Mouse (Mus musculus) myocyte (in vitro differentiated cells): ENCODE measurements at regions not wholly inside any gene's neighbourhood (a gene's known extent, or its start where the extent isn't known, plus 50 kb on each side); places are given as distances from the start of the nearest gene placed in this dataset.
A peak's percentile ranks its signal among the peaks of the same experiment; 100 is the strongest.

ENCODE experiments used
- H3K27me3 ChIP-seq: one replicate; pipeline ENCODE4 v1.6.1; 2011; ENCODE audit not compliant: control insufficient read depth, insufficient read depth, insufficient read length
- H3K36me3 ChIP-seq: one replicate; pipeline ENCODE4 v1.6.1; 2011; ENCODE audit not compliant: control insufficient read depth, insufficient read depth
- H3K4me2 ChIP-seq: one replicate; pipeline ENCODE4 v1.6.1; 2011; ENCODE audit warnings: low read depth, control low read depth
- H3K4me3 ChIP-seq: one replicate; pipeline ENCODE4 v1.5.1; 2011; ENCODE audit warnings: mild to moderate bottlenecking, control low read depth, moderate library complexity
- H3K79me2 ChIP-seq: one replicate; pipeline ENCODE4 v1.6.1; 2011; ENCODE audit not compliant: control insufficient read depth, insufficient read depth
- H3ac ChIP-seq: one replicate; pipeline ENCODE4 v1.6.1; 2011; ENCODE audit not compliant: control insufficient read depth, insufficient read length
- CEBPB ChIP-seq: IDR thresholded peaks from 2 replicates; pipeline ENCODE4 v1.6.1; 2011; ENCODE audit warnings: mild to moderate bottlenecking, moderate library complexity; ENCODE audit not compliant: poor library complexity, insufficient read depth, severe bottlenecking
- E2F4 ChIP-seq: IDR thresholded peaks from one replicate; pipeline ENCODE4 v1.6.1; 2011; ENCODE audit warnings: mild to moderate bottlenecking, control low read depth, moderate library complexity; ENCODE audit not compliant: insufficient read depth
- MAX ChIP-seq: IDR thresholded peaks from one replicate; pipeline ENCODE4 v1.6.1; 2011; ENCODE audit warnings: low read depth, mild to moderate bottlenecking, control low read depth
- MYOD1 ChIP-seq, 3 experiments: IDR thresholded peaks; one replicate each; pipeline ENCODE4 v1.6.1; 2011; ENCODE audit warnings: control low read depth in 2 of 3, low read depth in 2 of 3, mild to moderate bottlenecking in 2 of 3, moderate library complexity in 1 of 3; ENCODE audit not compliant: insufficient read length in 2 of 3, control insufficient read depth in 1 of 3
- MYOG ChIP-seq, 3 experiments: IDR thresholded peaks; one replicate each; pipeline ENCODE4 v1.6.1; 2011; ENCODE audit warnings: control low read depth in 2 of 3, low read depth in 2 of 3, mild to moderate bottlenecking in 2 of 3; ENCODE audit not compliant: insufficient read length in 2 of 3, control insufficient read depth in 1 of 3, insufficient read depth in 1 of 3
- POLR2A ChIP-seq: IDR thresholded peaks from one replicate; pipeline ENCODE4 v1.6.1; 2011; ENCODE audit warnings: low read depth, mild to moderate bottlenecking, control low read depth, moderate library complexity; ENCODE audit not compliant: insufficient read length
- POLR2AphosphoS2 ChIP-seq: IDR thresholded peaks from one replicate; pipeline ENCODE4 v1.6.1; 2011; ENCODE audit warnings: low read depth, control low read depth; ENCODE audit not compliant: insufficient read length
- REST ChIP-seq: IDR thresholded peaks from one replicate; pipeline ENCODE4 v1.6.1; 2011; ENCODE audit warnings: mild to moderate bottlenecking, control low read depth, moderate library complexity; ENCODE audit not compliant: insufficient read depth, insufficient read length
- SRF ChIP-seq: IDR thresholded peaks from one replicate; pipeline ENCODE4 v1.6.1; 2011; ENCODE audit warnings: low read depth; ENCODE audit not compliant: control insufficient read depth, insufficient read length
- TCF12 ChIP-seq: IDR thresholded peaks from one replicate; pipeline ENCODE4 v1.6.1; 2011; ENCODE audit warnings: mild to moderate bottlenecking, control low read depth; ENCODE audit not compliant: poor library complexity, insufficient read depth, severe bottlenecking
- TCF3 ChIP-seq: IDR thresholded peaks from one replicate; pipeline ENCODE4 v1.6.1; 2011; ENCODE audit warnings: low read depth, control low read depth; ENCODE audit not compliant: insufficient read length
- USF1 ChIP-seq: IDR thresholded peaks from one replicate; pipeline ENCODE4 v1.6.1; 2011; ENCODE audit warnings: low read depth, mild to moderate bottlenecking, control low read depth, moderate library complexity

DNA sequence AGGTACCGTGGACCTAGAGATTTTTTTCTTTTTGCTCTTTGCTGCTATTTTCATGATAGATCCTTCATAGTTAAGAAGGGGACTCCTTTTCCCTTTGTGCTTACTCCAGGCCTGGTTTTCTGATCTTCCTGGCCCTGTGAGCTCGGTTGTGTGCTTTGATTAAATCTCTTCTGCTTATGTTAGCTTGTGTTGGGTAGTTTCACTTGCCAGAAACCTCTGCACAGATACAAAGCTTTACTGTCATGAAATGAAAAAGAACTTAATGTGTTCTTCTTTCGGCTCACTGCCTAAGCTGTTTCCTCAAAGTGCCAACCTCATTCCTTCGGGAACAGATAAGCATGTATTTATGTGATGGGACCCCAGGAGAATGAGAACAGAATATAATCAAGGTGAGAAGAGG lies 274.1 kb upstream of the Nbea start:
- Histone ChIP-seq H3K79me2 (no peaks in the 10 kb centered on the region), H3ac (no peak overlapping the region), H3K36me3 (no peaks in the 10 kb centered on the region), H3K4me3 (no peak overlapping the region), H3K27me3 (no peaks in the 10 kb centered on the region), H3K4me2 (no peak overlapping the region)
- TF ChIP-seq MYOG (IDR thresholded peaks at IDR 0.05; ENCODE audit: control insufficient read depth in 1 of 3, insufficient read depth in 1 of 3, insufficient read length in 2 of 3, low read depth in 2 of 3), result no peak
- no peak for TF ChIP-seq REST
- no peak for TF ChIP-seq POLR2AphosphoS2
- TF ChIP-seq TCF12, result no peak

DNA sequence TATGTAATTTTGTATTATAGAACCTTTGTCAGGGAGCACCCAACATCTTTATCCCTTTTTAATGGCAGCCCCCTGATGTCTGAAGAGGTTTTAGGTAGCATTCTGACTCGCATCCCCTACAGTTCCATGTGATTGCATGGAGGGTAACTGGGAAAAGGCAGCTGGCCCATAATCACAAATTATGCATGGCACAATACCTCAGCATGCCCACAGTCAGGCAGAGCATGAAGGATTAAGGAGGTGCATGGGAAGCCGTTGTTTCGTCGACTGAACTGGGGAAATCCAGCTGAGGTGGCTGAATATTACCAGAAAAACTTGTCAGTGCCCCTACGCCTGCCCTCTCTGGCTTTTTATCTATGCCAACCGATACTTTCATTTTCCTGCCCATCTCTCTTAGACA lies 272.8 kb upstream of the Nbea start:
- Histone ChIP-seq H3ac (no peak overlapping the region), H3K4me3 (no peak overlapping the region), H3K79me2 (no peaks in the 10 kb centered on the region), H3K36me3 (no peaks in the 10 kb centered on the region), H3K4me2 (no peak overlapping the region), H3K27me3 (no peaks in the 10 kb centered on the region)
- no peak for TF ChIP-seq TCF12
- no peak for TF ChIP-seq MYOD1 (IDR thresholded peaks at IDR 0.05; ENCODE audit: control insufficient read depth in 1 of 3, insufficient read length in 2 of 3, low read depth in 2 of 3)
- no peak for TF ChIP-seq MYOG (IDR thresholded peaks at IDR 0.05; ENCODE audit: control insufficient read depth in 1 of 3, insufficient read depth in 1 of 3, insufficient read length in 2 of 3, low read depth in 2 of 3)
- TF ChIP-seq REST, result no peak
- TF ChIP-seq MAX, result no peak
- TF ChIP-seq E2F4, result no peak
- TF ChIP-seq POLR2A, result no peak
- TF ChIP-seq SRF, result no peak

GRCm38 (mm10) chr3:56438900-56439299 lies 255.4 kb upstream of the Nbea start:
- Histone ChIP-seq H3ac (no peak overlapping the region), H3K4me3 (no peak overlapping the region), H3K27me3 (no peaks in the 10 kb centered on the region), H3K4me2 (no peak overlapping the region), H3K79me2 (no peaks in the 10 kb centered on the region), H3K36me3 (no peaks in the 10 kb centered on the region)
- TF ChIP-seq MAX (no peak), TCF12 (no peak), USF1 (no peak), CEBPB (no peak), SRF (no peak), MYOG (IDR thresholded peaks at IDR 0.05; ENCODE audit: control insufficient read depth in 1 of 3, insufficient read depth in 1 of 3, insufficient read length in 2 of 3, low read depth in 2 of 3) (no peak), REST (no peak), E2F4 (no peak)

DNA sequence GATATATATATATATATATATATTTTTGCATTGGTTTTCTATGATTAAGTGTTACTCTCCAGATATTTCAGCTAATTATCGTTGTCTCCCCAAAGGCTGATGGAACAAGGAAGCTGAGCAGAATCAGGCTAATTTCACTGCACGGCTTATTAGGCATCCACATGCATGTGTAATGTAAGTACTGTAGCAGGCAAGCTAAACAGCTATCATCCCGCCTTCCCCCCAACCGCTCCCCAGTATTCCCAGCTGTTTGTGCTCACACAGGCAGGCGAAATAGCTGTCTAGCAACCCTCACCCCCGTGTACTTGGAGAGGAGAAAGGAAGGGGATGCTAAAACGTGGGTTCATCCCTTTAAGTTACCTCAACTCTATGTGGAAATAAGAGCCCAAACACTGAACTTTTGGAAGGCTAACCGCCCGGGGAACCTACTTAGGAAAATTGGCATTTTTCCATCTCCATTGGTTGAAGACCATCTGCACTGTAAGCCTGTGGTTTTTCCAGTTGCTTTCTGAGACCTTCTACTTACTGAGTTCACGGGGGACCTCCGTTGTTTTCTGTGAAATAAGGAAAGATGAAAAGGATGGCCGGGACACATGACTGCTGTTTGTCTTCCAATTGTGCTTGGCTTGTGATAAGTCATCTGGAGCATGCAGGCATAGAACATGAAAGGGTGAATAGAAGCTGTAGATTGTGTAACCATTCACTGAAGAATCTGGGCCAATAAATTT lies 254.7 kb upstream of the Nbea start:
- TF ChIP-seq POLR2AphosphoS2, result no peak
- no peak for TF ChIP-seq MYOD1 (IDR thresholded peaks at IDR 0.05; ENCODE audit: control insufficient read depth in 1 of 3, insufficient read length in 2 of 3, low read depth in 2 of 3)
- TF ChIP-seq SRF, result no peak
- no peak for TF ChIP-seq MYOG (IDR thresholded peaks at IDR 0.05; ENCODE audit: control insufficient read depth in 1 of 3, insufficient read depth in 1 of 3, insufficient read length in 2 of 3, low read depth in 2 of 3)
- TF ChIP-seq POLR2A, result no peak
- TF ChIP-seq TCF12, result no peak
- TF ChIP-seq TCF3, result no peak
- TF ChIP-seq MAX, result no peak
- TF ChIP-seq E2F4, result no peak
- no peak for TF ChIP-seq CEBPB
- TF ChIP-seq USF1, result no peak
- no peak for TF ChIP-seq REST

DNA sequence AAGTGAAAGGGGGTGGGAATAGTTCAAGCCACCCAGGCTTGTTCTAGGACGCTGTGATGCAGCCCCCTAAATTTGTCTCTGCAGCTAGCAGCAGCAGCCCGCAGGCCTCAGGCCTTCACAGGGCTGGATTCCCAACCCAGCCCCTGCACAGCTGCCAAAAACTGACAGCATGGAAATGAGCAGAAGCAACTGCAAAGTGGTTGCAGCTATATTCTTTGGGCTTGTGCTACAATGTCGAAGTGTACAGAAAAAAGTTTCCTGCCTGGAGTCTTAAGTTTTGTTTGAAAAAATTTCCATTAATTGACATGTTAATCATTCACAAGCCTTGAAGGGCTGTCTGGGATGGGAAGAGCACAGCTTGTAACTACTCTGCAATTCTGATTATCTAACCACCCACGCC lies 253.6 kb upstream of the Nbea start:
- TF ChIP-seq USF1 (no peak), MYOG (IDR thresholded peaks at IDR 0.05; ENCODE audit: control insufficient read depth in 1 of 3, insufficient read depth in 1 of 3, insufficient read length in 2 of 3, low read depth in 2 of 3) (peak in 2 of 3 experiments; percentile 5 to 14), MYOD1 (IDR thresholded peaks at IDR 0.05; ENCODE audit: control insufficient read depth in 1 of 3, insufficient read length in 2 of 3, low read depth in 2 of 3) (peak; percentile 62 to 84 (median 68))
- H3K36me3 ChIP-seq, result no peaks in the 10 kb centered on the region
- H3ac ChIP-seq, result no peak overlapping the region

More for the DNA sequence above, 254.7 kb upstream of the Nbea start:
- Histone ChIP-seq H3K4me3 (no peak overlapping the region), H3K4me2 (no peak overlapping the region), H3K79me2 (no peaks in the 10 kb centered on the region), H3K27me3 (no peaks in the 10 kb centered on the region), H3ac (no peak overlapping the region), H3K36me3 (no peaks in the 10 kb centered on the region)

More for the DNA sequence above, 253.6 kb upstream of the Nbea start:
- no peaks in the 10 kb centered on the region for H3K27me3 ChIP-seq
- no peaks in the 10 kb centered on the region for H3K79me2 ChIP-seq
- H3K4me3 ChIP-seq, result no peak overlapping the region
- H3K4me2 ChIP-seq, result no peak overlapping the region
